Mouse (Mus musculus) heart, adult 2 months (tissue): Measurements from ENCODE around the gene Pde4c.

ENCODE experiments used
- CTCF ChIP-seq: fragments of 200-600 bp; IDR thresholded peaks from 2 replicates; pipeline ENCODE4 v1.8.1; 2022; ENCODE audit warnings: antibody characterized with exemption, mild to moderate bottlenecking, moderate library complexity
- POLR2A ChIP-seq: fragments of 200-500 bp; IDR thresholded peaks from 2 replicates; pipeline ENCODE4 v1.6.1; 2011; ENCODE audit warnings: mild to moderate bottlenecking, low read depth, low read length, control low read depth; ENCODE audit not compliant: insufficient read depth

DNA sequence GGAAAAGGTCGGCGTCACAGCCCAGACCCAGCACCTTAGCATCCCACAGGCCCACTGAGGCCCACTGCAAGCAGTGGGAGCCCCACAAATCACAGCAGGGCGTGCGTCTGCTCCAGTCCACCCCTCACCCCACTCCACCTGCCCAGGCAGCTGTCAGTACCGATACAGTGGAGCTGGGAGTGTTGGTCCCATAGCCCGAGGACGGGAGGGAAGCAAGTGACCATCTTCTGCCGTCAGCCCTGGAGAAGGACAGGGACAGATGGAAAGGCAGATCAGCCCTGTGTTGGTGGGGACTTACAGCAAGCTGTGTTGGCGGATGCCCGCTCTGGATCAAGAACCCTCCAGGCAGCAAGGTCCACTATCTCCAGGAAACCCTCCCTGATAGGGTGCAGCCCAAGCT, 65.5 kb downstream of the Pde4c start:
- TF ChIP-seq CTCF (no peak), POLR2A (no peak)
